Mouse (Mus musculus): ENCODE data around the gene Ngrn. TPM values are rescaled to one million over a fixed set of nuclear protein-coding genes. Genes with fewer than 3 reads are reported as not detected.

Gene Ngrn
- polyA plus RNA-seq, 1 experiment from 2014 or later, result 45.7 TPM

Other genes with a start within 250 kb of the Ngrn start
- 15.5 and 17.6 TPM in 2 replicates for gene Zfp710, start 236.4 kb upstream of the Ngrn start, polyA plus RNA-seq (2015; fragmentation: Nextera tagmentation; extraction: Ambion mirVana)
- gene Idh2, start 145.8 kb upstream of the Ngrn start, polyA plus RNA-seq (2015; fragmentation: Nextera tagmentation; extraction: Ambion mirVana), result 690 and 692 TPM in 2 replicates
- gene Sema4b, start 74.4 kb upstream of the Ngrn start, polyA plus RNA-seq (2015; fragmentation: Nextera tagmentation; extraction: Ambion mirVana), result 13.7 and 14.9 TPM in 2 replicates
- gene Cib1, start 28.4 kb upstream of the Ngrn start, polyA plus RNA-seq (2015; fragmentation: Nextera tagmentation; extraction: Ambion mirVana), result 79.1 and 90.8 TPM in 2 replicates
- 3.0 and 4.0 TPM in 2 replicates for gene Gdpgp1, start 28.4 kb upstream of the Ngrn start, polyA plus RNA-seq (2015; fragmentation: Nextera tagmentation; extraction: Ambion mirVana)
- 0.73 and 0.93 TPM in 2 replicates for gene Ttll13, start 14.8 kb upstream of the Ngrn start, polyA plus RNA-seq (2015; fragmentation: Nextera tagmentation; extraction: Ambion mirVana)
- gene Vps33b, start 8.4 kb downstream of the Ngrn start, polyA plus RNA-seq (2015; fragmentation: Nextera tagmentation; extraction: Ambion mirVana), result 9.5 and 11.1 TPM in 2 replicates
- 170 and 177 TPM in 2 replicates for gene Prc1, start 33.2 kb downstream of the Ngrn start, polyA plus RNA-seq (2015; fragmentation: Nextera tagmentation; extraction: Ambion mirVana)
- 6.6 and 10.2 TPM in 2 replicates for gene Rccd1, start 63.2 kb downstream of the Ngrn start, polyA plus RNA-seq (2015; fragmentation: Nextera tagmentation; extraction: Ambion mirVana)
- 36.8 and 42.2 TPM in 2 replicates for gene Unc45a, start 79.8 kb downstream of the Ngrn start, polyA plus RNA-seq (2015; fragmentation: Nextera tagmentation; extraction: Ambion mirVana)
- gene Hddc3, start 81.9 kb downstream of the Ngrn start, polyA plus RNA-seq (2015; fragmentation: Nextera tagmentation; extraction: Ambion mirVana), result 19.6 and 21.2 TPM in 2 replicates
- gene Man2a2, start 110.2 kb downstream of the Ngrn start, polyA plus RNA-seq (2015; fragmentation: Nextera tagmentation; extraction: Ambion mirVana), result 18.4 and 22.3 TPM in 2 replicates
- gene Fes, start 126.7 kb downstream of the Ngrn start, polyA plus RNA-seq (2015; fragmentation: Nextera tagmentation; extraction: Ambion mirVana), result 15.2 and 17.8 TPM in 2 replicates
- 16.3 and 16.7 TPM in 2 replicates for gene Furin, start 144.2 kb downstream of the Ngrn start, polyA plus RNA-seq (2015; fragmentation: Nextera tagmentation; extraction: Ambion mirVana)